Mouse (Mus musculus) CH12.LX (cell line): ENCODE data around the gene Fcer2a. TPM values are rescaled to one million over a fixed set of nuclear protein-coding genes. Genes with fewer than 3 reads are reported as not detected.
A peak's percentile ranks its signal among the peaks of the same experiment; 100 is the strongest.

Experiments
- DNase-seq: peaks from one replicate; pipeline ENCODE4 v3.0.0-alpha.2; 2013; ENCODE audit errors: extremely low read depth
- H3K27ac ChIP-seq: 2 replicates; pipeline ENCODE4 v1.5.1; 2012; ENCODE audit warnings: low read depth, mild to moderate bottlenecking, control low read depth, moderate library complexity; ENCODE audit not compliant: insufficient read depth
- H3K27me3 ChIP-seq: replicated peaks from 2 replicates; pipeline ENCODE3; 2012; ENCODE audit warnings: inconsistent platforms
- H3K36me3 ChIP-seq, 2 experiments: replicated peaks in 1 of 2; 2 replicates each; pipeline versions ENCODE3 to v1.6.1; 2012; ENCODE audit warnings: inconsistent platforms in 1 of 2, low read length in 1 of 2, mild to moderate bottlenecking in 1 of 2, mixed read lengths in 1 of 2, moderate library complexity in 1 of 2; ENCODE audit not compliant: control insufficient read depth in 1 of 2, insufficient read depth in 1 of 2
- H3K4me1 ChIP-seq, 2 experiments: 2 replicates each; pipeline ENCODE4 v1.6.1; 2012; ENCODE audit warnings: inconsistent platforms in 1 of 2, moderate library complexity in 1 of 2; ENCODE audit not compliant: insufficient read depth in 2 of 2, control insufficient read depth in 1 of 2
- H3K4me2 ChIP-seq: 2 replicates; pipeline ENCODE4 v1.6.1; 2012; ENCODE audit warnings: low read depth, mild to moderate bottlenecking, control low read depth; ENCODE audit not compliant: poor library complexity, insufficient read depth, severe bottlenecking
- H3K4me3 ChIP-seq, 3 experiments: fragments of 150-350 bp in 1 of 3; sonication (generic) in 1 of 3; replicated peaks in 1 of 3; 2 replicates each; pipeline versions ENCODE3 to v1.5.1; 2011 to 2012; ENCODE audit warnings: low read depth in 2 of 3, low read length in 2 of 3, mild to moderate bottlenecking in 2 of 3, moderate library complexity in 2 of 3, control low read depth in 1 of 3, improper control_type of control experiment in 1 of 3, inconsistent platforms in 1 of 3, mixed read lengths in 1 of 3; ENCODE audit not compliant: poor library complexity in 1 of 3
- H3K79me2 ChIP-seq: replicated peaks from 2 replicates; pipeline ENCODE4 v1.6.1; 2012; ENCODE audit warnings: mild to moderate bottlenecking, moderate library complexity; ENCODE audit not compliant: control insufficient read depth, poor library complexity, insufficient read depth, severe bottlenecking; ENCODE audit errors: extremely low read depth
- H3K9ac ChIP-seq: 2 replicates; pipeline ENCODE4 v1.6.1; 2012; ENCODE audit warnings: low read depth, mild to moderate bottlenecking, control low read depth, moderate library complexity; ENCODE audit not compliant: insufficient read depth
- H3K9me3 ChIP-seq: replicated peaks from 2 replicates; pipeline ENCODE3; 2012; ENCODE audit warnings: low read length, inconsistent platforms, mixed read lengths
- CHD1 ChIP-seq: IDR thresholded peaks from 2 replicates; pipeline ENCODE4 v1.6.1; 2012; ENCODE audit warnings: low read depth, low read length, improper control_type of control experiment, inconsistent platforms
- CHD2 ChIP-seq: IDR thresholded peaks from 2 replicates; pipeline ENCODE4 v1.6.1; 2011; ENCODE audit warnings: low read length, improper control_type of control experiment
- CTCF ChIP-seq, 2 experiments: IDR thresholded peaks in 1 of 2; conservative IDR thresholded peaks in 1 of 2; 2 replicates each; pipeline ENCODE4 v1.5.1; 2011 to 2012; ENCODE audit warnings: low read depth in 2 of 2, low read length in 2 of 2, improper control_type of control experiment in 1 of 2, inconsistent platforms in 1 of 2, mild to moderate bottlenecking in 1 of 2, moderate library complexity in 1 of 2
- ETS1 ChIP-seq: conservative IDR thresholded peaks from 2 replicates; pipeline ENCODE4 v1.6.1; 2012; ENCODE audit warnings: low read depth, mild to moderate bottlenecking, inconsistent platforms, low read length, improper control_type of control experiment, moderate library complexity
- GABPA ChIP-seq: IDR thresholded peaks from 2 replicates; pipeline ENCODE4 v1.6.1; 2012; ENCODE audit warnings: low read depth, low read length, improper control_type of control experiment, inconsistent platforms; ENCODE audit not compliant: insufficient replicate concordance
- HCFC1 ChIP-seq: IDR thresholded peaks from 2 replicates; pipeline ENCODE4 v1.6.1; 2012; ENCODE audit warnings: low read depth, mild to moderate bottlenecking, inconsistent platforms, low read length, improper control_type of control experiment
- IRF4 ChIP-seq: IDR thresholded peaks from 2 replicates; pipeline ENCODE4 v1.6.1; 2014; ENCODE audit warnings: low read depth, mild to moderate bottlenecking, inconsistent platforms, low read length, improper control_type of control experiment
- JUN ChIP-seq: IDR thresholded peaks from 2 replicates; pipeline ENCODE4 v1.6.1; 2011; ENCODE audit warnings: low read depth, mild to moderate bottlenecking, low read length, improper control_type of control experiment, moderate library complexity; ENCODE audit not compliant: insufficient read depth
- JUND ChIP-seq: conservative IDR thresholded peaks from 2 replicates; pipeline ENCODE4 v1.6.1; 2011; ENCODE audit warnings: low read depth, low read length, improper control_type of control experiment
- MAFK ChIP-seq: IDR thresholded peaks from 2 replicates; pipeline ENCODE4 v1.6.1; 2011; ENCODE audit warnings: low read length, improper control_type of control experiment; ENCODE audit not compliant: insufficient replicate concordance
- MAX ChIP-seq: IDR thresholded peaks from 2 replicates; pipeline ENCODE4 v1.6.1; 2011; ENCODE audit warnings: low read length, improper control_type of control experiment
- MAZ ChIP-seq: IDR thresholded peaks from 2 replicates; pipeline ENCODE4 v1.6.1; 2012; ENCODE audit warnings: low read depth, mild to moderate bottlenecking, inconsistent platforms, low read length, improper control_type of control experiment, moderate library complexity
- MEF2A ChIP-seq: IDR thresholded peaks from 2 replicates; pipeline ENCODE4 v1.6.1; 2014; ENCODE audit warnings: low read depth, mild to moderate bottlenecking, inconsistent platforms, low read length, improper control_type of control experiment, borderline replicate concordance
- MYC ChIP-seq: IDR thresholded peaks from 2 replicates; pipeline ENCODE4 v1.6.1; 2011; ENCODE audit warnings: low read depth, mild to moderate bottlenecking, improper control_type of control experiment, low read length
- NELFE ChIP-seq: IDR thresholded peaks from 2 replicates; pipeline ENCODE4 v1.6.1; 2011; ENCODE audit warnings: low read depth, low read length, improper control_type of control experiment
- NRF1 ChIP-seq: IDR thresholded peaks from 2 replicates; pipeline ENCODE4 v1.6.1; 2014; ENCODE audit warnings: low read depth, mild to moderate bottlenecking, inconsistent platforms, low read length, improper control_type of control experiment, moderate library complexity
- POLR2A ChIP-seq: IDR thresholded peaks from 2 replicates; pipeline ENCODE4 v1.6.1; 2011; ENCODE audit warnings: low read depth, mild to moderate bottlenecking, improper control_type of control experiment, low read length
- POLR2AphosphoS2 ChIP-seq: IDR thresholded peaks from 2 replicates; pipeline ENCODE4 v1.6.1; 2011; ENCODE audit warnings: low read depth, low read length, improper control_type of control experiment
- RAD21 ChIP-seq: IDR thresholded peaks from 2 replicates; pipeline ENCODE4 v1.6.1; 2011; ENCODE audit warnings: low read depth, mild to moderate bottlenecking, low read length, improper control_type of control experiment, moderate library complexity
- SMC3 ChIP-seq: IDR thresholded peaks from 2 replicates; pipeline ENCODE4 v1.6.1; 2011; ENCODE audit warnings: low read depth, low read length, improper control_type of control experiment
- TBP ChIP-seq: conservative IDR thresholded peaks from 2 replicates; pipeline ENCODE4 v1.6.1; 2011; ENCODE audit warnings: low read depth, low read length, improper control_type of control experiment
- TCF12 ChIP-seq: IDR thresholded peaks from 2 replicates; pipeline ENCODE4 v1.6.1; 2014; ENCODE audit warnings: low read depth, mild to moderate bottlenecking, inconsistent platforms, low read length, improper control_type of control experiment
- USF1 ChIP-seq: IDR thresholded peaks from 2 replicates; pipeline ENCODE4 v1.6.1; 2014; ENCODE audit warnings: low read depth, mild to moderate bottlenecking, inconsistent platforms, low read length, improper control_type of control experiment
- USF2 ChIP-seq: conservative IDR thresholded peaks from 2 replicates; pipeline ENCODE4 v1.6.1; 2011; ENCODE audit warnings: low read depth, low read length, improper control_type of control experiment
- ZKSCAN1 ChIP-seq: IDR thresholded peaks from 2 replicates; pipeline ENCODE4 v1.6.1; 2012; ENCODE audit warnings: low read depth, inconsistent platforms, low read length, improper control_type of control experiment, borderline replicate concordance
- dilution Hi-C: fragments of 300-500 bp; cut with MboI; formaldehyde crosslinking; loops from 2 replicates; pipeline ENCODE4 v1.14.3; 2020; ENCODE audit warnings: low sequenced_read_pairs; ENCODE audit not compliant: extremely low pct_unique_long_range_greater_than_20kb, extremely low pct_ligation_motif_present
- in situ Hi-C: fragments of 300-500 bp; cut with MboI; formaldehyde crosslinking; loops from 3 replicates; pipeline ENCODE4 v1.14.3; 2019; ENCODE audit warnings: low sequenced_read_pairs, low pct_ligation_motif_present, low pct_unique_long_range_greater_than_20kb, mixed read lengths
- polyA plus RNA-seq: library from polyadenylated mRNA; unstranded; fragments of >175 nt; gene quantifications from 2 replicates; pipeline ENCODE4 v1.2.1, GENCODE M21; 2012; ENCODE audit warnings: low read depth; ENCODE audit not compliant: insufficient read length
- total RNA-seq, 2 experiments: library from RNA; depleted of rRNA; stranded (reverse); fragments of 300-350 nt in 1 of 2; fragments of >200 nt in 1 of 2; gene quantifications; 2 replicates each; pipeline ENCODE4 v1.2.3; 2012 to 2014

Fcer2a gene
- total and polyA plus RNA-seq, 3 experiments: 1.5 to 15.6 (median 3.7) TPM

DNA sequence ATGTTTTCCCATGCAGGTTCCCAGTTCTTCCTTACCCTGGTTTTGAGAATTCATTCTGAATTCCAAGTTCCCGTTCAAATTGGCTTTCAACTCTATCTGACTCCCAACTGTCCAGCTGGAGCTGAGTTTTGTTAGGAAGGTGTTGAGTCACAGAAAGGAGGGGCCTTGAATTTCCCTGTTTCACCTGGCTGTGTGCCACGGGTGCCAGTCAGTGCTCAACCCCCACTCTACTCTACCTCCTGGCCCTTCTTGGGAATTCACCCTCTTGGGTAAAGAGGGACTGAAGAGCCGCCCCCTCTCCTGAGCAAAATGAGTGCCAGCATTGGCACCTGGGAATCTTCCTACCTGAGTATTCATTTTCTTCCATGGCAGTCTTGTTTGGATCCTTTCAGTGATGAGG, 3.2 kb downstream of the Fcer2a start:
- H3K27ac ChIP-seq: no peak overlapping the region
- H3K4me1 ChIP-seq: peaks cover 9 to 30% of the 10 kb centered on the region in 2 experiments
- no peak overlapping the region for H3K4me3 ChIP-seq
- peaks cover 0 to 12% of the 10 kb centered on the region in 2 experiments for H3K36me3 ChIP-seq
- H3K4me2 ChIP-seq: no peak overlapping the region
- peaks cover 2% of the 10 kb centered on the region for H3K27me3 ChIP-seq
- in situ Hi-C loops: no loop called here
- no peak overlapping the region for H3K9ac ChIP-seq
- H3K79me2 ChIP-seq: no peaks in the 10 kb centered on the region
- dilution Hi-C loops: no loop called here
- no peak for DNase-seq
- no peaks in the 10 kb centered on the region for H3K9me3 ChIP-seq
- no peak for TF ChIP-seq JUND
- TF ChIP-seq HCFC1: no peak
- no peak for TF ChIP-seq IRF4
- no peak for TF ChIP-seq CTCF (conservative IDR thresholded peaks at IDR 0.05 in 1 of 2, IDR thresholded peaks at IDR 0.05 in 1 of 2; ENCODE audit: low read depth in 2 of 2, low read length in 2 of 2)
- TF ChIP-seq MAX: no peak
- no peak for TF ChIP-seq CHD1
- no peak for TF ChIP-seq GABPA
- TF ChIP-seq MYC: no peak
- TF ChIP-seq JUN: no peak

- Histone ChIP-seq H3K4me2 (no peak overlapping the region), H3K79me2 (no peaks in the 10 kb centered on the region), H3K36me3 (peaks cover 0 to 31% of the 10 kb centered on the region in 2 experiments), H3K27me3 (peaks cover 2% of the 10 kb centered on the region), H3K4me3 (no peak overlapping the region), H3K27ac (no peak overlapping the region), H3K9me3 (no peaks in the 10 kb centered on the region), H3K9ac (no peak overlapping the region), H3K4me1 (peaks cover 21 to 39% of the 10 kb centered on the region in 2 experiments)
- dilution Hi-C loops: no loop called here
- no peak for DNase-seq
- TF ChIP-seq CTCF (conservative IDR thresholded peaks at IDR 0.05 in 1 of 2, IDR thresholded peaks at IDR 0.05 in 1 of 2; ENCODE audit: low read depth in 2 of 2, low read length in 2 of 2): peak in 1 of 2 experiments; percentile 41; a peak in 1 of 4 replicates
- TF ChIP-seq JUN: no peak
- in situ Hi-C loops: no loop called here
Measured at GRCm38 (mm10) chr8:3687537-3687936, 6.4 kb downstream of the Fcer2a start.

- dilution Hi-C loops: no loop called here
- TF ChIP-seq CTCF (conservative IDR thresholded peaks at IDR 0.05 in 1 of 2, IDR thresholded peaks at IDR 0.05 in 1 of 2; ENCODE audit: low read depth in 2 of 2, low read length in 2 of 2) (no peak), RAD21 (no peak), IRF4 (no peak), USF2 (no peak), ZKSCAN1 (no peak), NRF1 (no peak), TBP (no peak), NELFE (no peak), CHD2 (no peak), MYC (no peak), MAZ (no peak), GABPA (no peak), HCFC1 (no peak), MAFK (peak; percentile 68; the same call in 1 of the 2 replicates), MEF2A (0 out of 2 replicates have a peak, but pooled peaks have one; percentile 28), SMC3 (no peak), ETS1 (peak; percentile 60), TCF12 (0 out of 2 replicates have a peak, but pooled peaks have one; percentile 28), USF1 (no peak), POLR2A (no peak), POLR2AphosphoS2 (no peak)
Measured at GRCm38 (mm10) chr8:3685422-3685821, 8.6 kb downstream of the Fcer2a start.

More at GRCm38 (mm10) chr8:3685422-3685821, 8.6 kb downstream of the Fcer2a start:
- H3K36me3 ChIP-seq: peaks cover 5 to 51% of the 10 kb centered on the region in 2 experiments
- H3K27me3 ChIP-seq: peaks cover 2% of the 10 kb centered on the region
- H3K4me2 ChIP-seq: no peak overlapping the region; the same call in 1 of the 2 replicates
- H3K79me2 ChIP-seq: no peaks in the 10 kb centered on the region
- no peaks in the 10 kb centered on the region for H3K9me3 ChIP-seq
- in situ Hi-C loops: no loop called here
- peaks cover 21 to 41% of the 10 kb centered on the region in 2 experiments for H3K4me1 ChIP-seq
- no peak overlapping the region for H3K27ac ChIP-seq
- no peak overlapping the region for H3K9ac ChIP-seq
- H3K4me3 ChIP-seq: peak overlapping the region in 1 of 3 experiments; percentile 44
- peak; percentile 39 for DNase-seq
